Mouse (Mus musculus) forebrain, embryonic 16.5 days (tissue): Measurements from ENCODE around the gene Dennd1a. TPM values are rescaled to one million over a fixed set of nuclear protein-coding genes. Genes with fewer than 3 reads are reported as not detected.

Source experiments
- ATAC-seq: fragments of 200-750 bp; cut with Nextera tagmentation; 2 replicates; pipeline ENCODE4 v1.8.0; 2017; ENCODE audit warnings: mild to moderate bottlenecking, moderate library complexity
- H3K27ac ChIP-seq: fragments of 300-500 bp; sonication (generic); 2 replicates; pipeline ENCODE4 v1.5.1; 2014; ENCODE audit warnings: low read length, control low read depth
- H3K27me3 ChIP-seq: fragments of 300-500 bp; sonication (generic); replicated peaks from 2 replicates; pipeline ENCODE4 v1.6.1; 2014; ENCODE audit warnings: low read length; ENCODE audit not compliant: control insufficient read depth, insufficient read depth
- H3K36me3 ChIP-seq: fragments of 300-500 bp; sonication (generic); 2 replicates; pipeline ENCODE4 v1.6.1; 2014; ENCODE audit not compliant: control insufficient read depth, insufficient read depth
- H3K4me1 ChIP-seq: fragments of 300-500 bp; sonication (generic); replicated peaks from 2 replicates; pipeline ENCODE4 v1.6.1; 2014; ENCODE audit warnings: low read length; ENCODE audit not compliant: control insufficient read depth, insufficient read depth
- H3K4me2 ChIP-seq: fragments of 300-500 bp; sonication (generic); 2 replicates; pipeline ENCODE4 v1.6.1; 2014; ENCODE audit warnings: mild to moderate bottlenecking, low read length, control low read depth
- H3K4me3 ChIP-seq: fragments of 300-500 bp; sonication (generic); replicated peaks from 2 replicates; pipeline ENCODE4 v1.5.1; 2014; ENCODE audit warnings: mild to moderate bottlenecking, low read length, control low read depth
- H3K9ac ChIP-seq: fragments of 300-500 bp; sonication (generic); replicated peaks from 2 replicates; pipeline ENCODE4 v1.6.1; 2014; ENCODE audit warnings: low read depth, low read length, control low read depth
- H3K9me3 ChIP-seq: fragments of 300-500 bp; sonication (generic); 2 replicates; pipeline ENCODE4 v1.6.1; 2016; ENCODE audit warnings: low read length; ENCODE audit not compliant: control insufficient read depth
- WGBS: fragments of 180-500 bp; shearing (Covaris S2); extraction: QIAGEN DNeasy Blood & Tissue Kit; methylation state at CpG from one replicate; pipeline ENCODE4 v1.1.7; 2014; 5-methylcytosine and 5-hydroxymethylcytosine counted together
- polyA plus RNA-seq: library from polyadenylated mRNA; unstranded; fragments of >200 nt; fragmentation: Nextera tagmentation; extraction: Ambion mirVana; gene quantifications from 2 replicates; pipeline ENCODE4 v1.2.1, GENCODE M21; 2015

Dennd1a gene
- polyA plus RNA-seq, 1 experiment from 2014 or later, result 19.5 TPM

DNA sequence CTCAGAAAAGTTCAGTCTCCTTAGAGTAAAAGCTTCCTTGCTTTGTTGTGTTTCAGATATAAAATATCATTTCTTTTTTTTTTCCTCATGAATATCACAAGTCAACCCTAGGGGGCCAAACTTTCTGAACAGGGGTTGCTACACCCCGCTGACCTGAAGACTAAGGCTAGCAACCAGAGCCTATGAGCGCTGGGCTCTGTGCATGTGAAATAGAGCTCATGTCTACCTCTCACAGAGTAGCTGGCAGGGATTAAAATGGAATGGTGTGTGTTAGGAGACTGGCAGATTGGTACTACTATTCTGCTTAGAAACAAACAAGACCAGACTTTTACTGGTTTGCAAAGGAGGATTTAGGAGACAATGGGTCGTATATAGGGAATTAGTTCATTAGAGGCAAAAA lies 258.9 kb downstream of the Dennd1a start:
- no peak overlapping the region for H3K9ac ChIP-seq
- H3K4me2 ChIP-seq, result no peak overlapping the region
- ATAC-seq, result no peak
- H3K27ac ChIP-seq, result no peak overlapping the region
- no peak overlapping the region for H3K4me3 ChIP-seq
- no peaks in the 10 kb centered on the region for H3K36me3 ChIP-seq
- no peaks in the 10 kb centered on the region for H3K9me3 ChIP-seq
- 0 out of 2 replicates have a peak, but pooled peaks cover 8% of the 10 kb centered on the region for H3K4me1 ChIP-seq
- WGBS, result 57% methylated on average over 3 of the region's 3 CpGs
- H3K27me3 ChIP-seq, result no peaks in the 10 kb centered on the region

DNA sequence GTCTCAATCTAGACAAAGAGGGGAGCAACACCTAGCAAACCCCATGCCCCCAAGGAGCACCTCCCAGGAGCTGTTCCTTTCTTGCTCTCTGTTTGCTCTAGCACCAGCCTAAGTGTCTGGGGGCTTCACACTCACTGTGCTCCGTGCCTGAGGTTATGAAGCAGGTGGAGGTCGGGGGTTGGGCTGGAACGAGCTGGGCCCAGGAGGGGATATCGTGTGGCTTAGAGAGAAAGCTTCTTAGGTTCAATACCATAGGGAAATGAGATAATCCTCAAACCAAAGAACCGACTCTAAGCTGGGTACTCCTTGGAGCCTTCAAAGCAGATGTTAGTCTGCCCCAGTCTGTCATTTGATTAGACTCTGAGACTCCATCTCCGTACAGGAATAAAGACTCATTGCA lies 261.6 kb downstream of the Dennd1a start:
- Histone ChIP-seq H3K4me3 (no peak overlapping the region), H3K4me1 (peaks cover 11% of the 10 kb centered on the region; the same call in 1 of the 2 replicates), H3K27ac (no peak overlapping the region), H3K4me2 (no peak overlapping the region), H3K27me3 (no peaks in the 10 kb centered on the region), H3K9ac (no peak overlapping the region), H3K9me3 (no peaks in the 10 kb centered on the region), H3K36me3 (no peaks in the 10 kb centered on the region)
- WGBS, result 13% methylated on average over 6 of the region's 6 CpGs
- ATAC-seq, result no peak

DNA sequence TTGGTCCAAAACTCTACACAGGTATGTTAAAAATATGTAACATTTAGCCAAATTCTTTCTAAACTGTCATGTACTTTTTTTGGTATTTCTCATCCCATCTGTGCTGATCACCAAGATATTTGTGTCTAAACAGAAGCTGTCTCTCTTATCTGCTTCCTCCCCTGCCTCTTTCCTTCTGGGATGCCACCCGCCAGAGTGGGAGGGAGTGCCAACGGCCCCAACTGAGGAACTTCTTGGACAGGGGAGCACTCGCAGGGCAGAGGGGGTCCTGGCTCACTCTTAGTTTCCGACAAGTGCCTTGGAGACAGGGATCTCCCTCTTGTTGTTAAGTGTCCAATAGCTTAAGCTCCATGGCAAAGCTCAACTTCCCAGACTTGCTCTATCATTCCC lies 263.5 kb downstream of the Dennd1a start:
- Histone ChIP-seq H3K36me3 (no peaks in the 10 kb centered on the region), H3K27ac (peak overlapping the region; percentile 7; the same call in 1 of the 2 replicates), H3K9ac (no peak overlapping the region), H3K27me3 (no peaks in the 10 kb centered on the region), H3K4me3 (no peak overlapping the region), H3K9me3 (no peaks in the 10 kb centered on the region), H3K4me2 (no peak overlapping the region), H3K4me1 (peaks cover 11% of the 10 kb centered on the region; the same call in 1 of the 2 replicates)
- 65% methylated on average over 4 of the region's 4 CpGs for WGBS
- peak; percentile 81 for ATAC-seq

DNA sequence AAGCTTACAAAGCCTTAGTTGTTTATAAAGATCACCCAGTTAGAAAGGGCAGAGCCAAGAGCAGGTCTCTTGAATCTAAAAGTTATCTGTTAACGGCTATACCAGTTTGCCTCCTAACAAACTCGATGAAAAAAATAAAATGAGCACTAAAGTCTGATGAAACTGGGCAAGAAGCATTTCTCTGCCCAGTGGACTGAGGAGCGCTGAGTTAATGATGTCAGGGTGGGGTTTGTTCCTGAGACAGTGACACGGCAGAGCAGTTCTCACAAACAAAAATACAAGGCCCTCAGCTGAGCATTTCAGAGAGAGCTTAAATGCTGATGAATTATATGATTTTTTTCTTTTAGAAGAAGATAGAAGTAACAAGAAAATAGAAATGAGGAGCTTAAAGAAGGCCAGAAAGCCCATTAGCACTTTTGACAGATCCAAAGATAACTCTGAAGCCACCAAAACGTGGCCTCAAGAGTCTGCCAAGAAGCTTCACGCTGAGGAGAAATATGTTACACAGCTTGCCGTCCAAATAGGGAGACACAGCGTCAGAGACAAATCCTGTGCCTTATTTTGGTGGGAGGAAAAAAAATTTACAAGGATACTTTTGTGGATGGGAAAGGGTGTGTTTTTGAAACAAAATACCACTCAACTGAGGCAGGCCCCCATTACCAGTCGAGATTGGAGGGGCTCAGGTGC lies 264.0 kb downstream of the Dennd1a start:
- H3K9me3 ChIP-seq, result no peaks in the 10 kb centered on the region
- no peak overlapping the region for H3K9ac ChIP-seq
- peak overlapping the region; percentile 7; the same call in 1 of the 2 replicates for H3K27ac ChIP-seq
- H3K4me2 ChIP-seq, result no peak overlapping the region
- no peaks in the 10 kb centered on the region for H3K27me3 ChIP-seq
- no peak overlapping the region for H3K4me3 ChIP-seq
- H3K4me1 ChIP-seq, result peaks cover 11% of the 10 kb centered on the region; the same call in 1 of the 2 replicates
- no peaks in the 10 kb centered on the region for H3K36me3 ChIP-seq
- peak; percentile 84 for ATAC-seq
- WGBS, result 53% methylated on average over 9 of the region's 9 CpGs

DNA sequence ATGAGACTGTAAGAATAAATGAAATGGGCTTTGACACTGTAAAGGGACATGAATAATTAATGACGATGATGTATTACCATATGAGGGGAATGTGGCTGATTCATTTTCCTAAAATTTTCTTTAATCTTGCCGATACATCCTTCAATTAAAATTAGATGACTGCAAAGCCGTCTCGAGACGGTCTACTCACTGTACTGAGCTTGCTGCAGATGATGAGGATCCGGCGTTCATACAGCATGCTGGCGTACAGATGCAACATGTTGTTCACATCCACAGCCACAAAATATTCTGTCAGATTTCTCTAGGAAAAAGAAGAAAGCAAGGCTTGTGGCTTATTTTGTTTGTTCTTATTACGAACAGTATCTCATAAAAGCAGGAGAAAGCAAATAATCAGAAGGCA lies 266.0 kb downstream of the Dennd1a start:
- Histone ChIP-seq H3K27me3 (no peaks in the 10 kb centered on the region), H3K4me1 (peaks cover 11% of the 10 kb centered on the region; the same call in 1 of the 2 replicates), H3K9ac (no peak overlapping the region), H3K4me3 (no peak overlapping the region), H3K27ac (no peak overlapping the region), H3K36me3 (no peaks in the 10 kb centered on the region), H3K4me2 (no peak overlapping the region), H3K9me3 (no peaks in the 10 kb centered on the region)
- 85% methylated on average over 9 of the region's 9 CpGs for WGBS
- ATAC-seq, result no peak

DNA sequence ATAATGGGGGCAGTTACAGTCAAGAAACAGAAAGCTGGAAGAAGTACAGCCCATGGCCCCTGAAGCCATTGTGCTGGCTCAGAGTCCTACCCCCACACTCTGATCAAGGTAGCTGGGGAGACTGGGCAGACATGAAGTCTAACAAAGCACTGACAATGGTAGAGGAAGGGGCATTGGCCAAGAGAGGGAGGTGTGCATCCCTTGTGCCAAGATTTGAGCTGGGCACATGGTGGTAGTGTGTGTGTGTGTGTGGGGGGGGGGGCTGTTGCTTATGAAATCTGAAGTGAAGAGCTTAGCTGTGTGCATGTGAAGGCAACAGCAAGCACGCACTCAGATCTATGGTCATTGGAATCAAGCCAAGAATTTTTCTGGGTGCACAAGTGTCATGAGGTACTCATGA lies 272.5 kb downstream of the Dennd1a start:
- no peak overlapping the region for H3K4me3 ChIP-seq
- H3K9ac ChIP-seq, result no peak overlapping the region
- H3K4me1 ChIP-seq, result peaks cover 14% of the 10 kb centered on the region
- H3K27ac ChIP-seq, result peak overlapping the region; percentile 37
- no peaks in the 10 kb centered on the region for H3K36me3 ChIP-seq
- no peaks in the 10 kb centered on the region for H3K9me3 ChIP-seq
- no peak overlapping the region for H3K4me2 ChIP-seq
- 57% methylated on average over 1 of the region's 1 CpGs for WGBS
- no peaks in the 10 kb centered on the region for H3K27me3 ChIP-seq
- peak; percentile 57 for ATAC-seq

DNA sequence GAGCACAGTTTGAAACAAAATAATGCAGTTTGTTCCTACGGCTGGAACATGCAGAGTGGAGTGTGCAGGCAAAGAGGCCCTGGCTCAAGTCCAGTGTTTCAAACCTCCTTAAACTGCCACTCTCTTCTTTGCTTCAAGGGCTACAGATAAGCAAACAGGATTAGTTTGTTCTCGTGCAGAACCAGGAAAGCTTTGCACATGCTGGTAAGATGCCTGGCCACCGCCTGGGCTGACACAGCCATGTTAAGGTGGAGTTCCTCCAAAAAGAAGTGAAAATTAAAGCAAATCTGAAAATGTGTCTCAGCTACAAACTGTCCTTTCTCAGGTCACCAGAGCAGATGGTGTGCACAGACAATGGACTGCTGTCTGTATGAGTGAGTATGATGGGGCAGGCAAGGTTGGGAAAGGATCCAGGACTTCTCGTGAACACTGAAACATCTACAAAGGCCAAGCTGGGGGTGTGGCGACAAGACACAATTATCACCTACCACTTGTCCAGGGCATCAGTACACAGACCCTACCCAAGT lies 273.3 kb downstream of the Dennd1a start:
- Histone ChIP-seq H3K27ac (peak overlapping the region; percentile 82), H3K9ac (no peak overlapping the region), H3K36me3 (no peaks in the 10 kb centered on the region), H3K4me2 (peak overlapping the region; percentile 25; the same call in 1 of the 2 replicates), H3K27me3 (no peaks in the 10 kb centered on the region), H3K4me1 (peaks cover 18% of the 10 kb centered on the region), H3K4me3 (no peak overlapping the region), H3K9me3 (no peaks in the 10 kb centered on the region)
- 8% methylated on average over 5 of the region's 5 CpGs for WGBS
- peak; percentile 88 for ATAC-seq

DNA sequence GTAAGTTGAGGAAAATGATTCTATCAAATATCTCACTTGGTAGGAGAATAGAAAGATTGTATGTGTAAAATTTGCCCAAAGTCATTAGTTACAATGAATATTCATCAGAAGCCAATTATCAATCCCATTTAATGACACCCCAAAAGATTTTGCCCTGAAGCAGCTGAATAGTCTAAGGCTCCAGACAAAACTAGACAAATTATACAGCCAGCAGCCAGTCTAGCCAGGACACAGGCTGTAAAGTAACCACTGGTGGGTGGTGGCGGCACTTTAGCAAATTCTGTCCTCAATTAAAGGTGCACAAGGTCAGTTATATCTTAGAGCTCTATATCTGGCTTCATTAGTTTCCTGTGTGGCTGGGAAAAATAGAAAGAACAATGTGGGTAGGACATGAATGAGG lies 280.0 kb downstream of the Dennd1a start:
- no peaks in the 10 kb centered on the region for H3K27me3 ChIP-seq
- peaks cover 11% of the 10 kb centered on the region; the same call in 1 of the 2 replicates for H3K4me1 ChIP-seq
- H3K27ac ChIP-seq, result no peak overlapping the region
- no peak overlapping the region for H3K9ac ChIP-seq
- H3K9me3 ChIP-seq, result no peaks in the 10 kb centered on the region
- no peak overlapping the region for H3K4me2 ChIP-seq
- WGBS, result 35% methylated on average over 1 of the region's 1 CpGs
- ATAC-seq, result peak; percentile 52; the same call in 1 of the 2 replicates
- no peak overlapping the region for H3K4me3 ChIP-seq
- no peaks in the 10 kb centered on the region for H3K36me3 ChIP-seq

DNA sequence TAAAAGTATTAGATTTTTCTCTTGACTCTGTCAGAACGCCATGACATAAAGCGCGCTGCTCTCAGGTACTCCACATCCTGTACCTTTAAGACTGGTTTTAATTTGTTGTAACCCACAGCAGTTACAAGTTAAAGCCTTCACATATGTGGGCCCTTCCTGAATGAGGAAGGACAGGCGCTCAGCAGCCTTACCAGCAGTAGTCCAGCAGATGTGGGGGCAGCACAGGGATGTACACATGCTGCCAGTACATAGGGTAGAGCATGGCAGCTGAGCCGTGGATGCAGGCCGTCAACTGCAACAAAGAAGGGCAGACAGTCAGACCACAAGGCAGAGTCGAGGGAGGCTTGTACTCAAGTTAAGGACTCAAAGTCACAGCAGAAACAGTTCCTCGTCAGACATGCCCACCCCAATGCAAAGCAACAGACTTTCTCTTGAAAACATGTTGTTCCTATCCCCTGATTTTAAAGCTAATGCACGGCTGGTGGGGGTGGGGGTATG lies 284.0 kb downstream of the Dennd1a start:
- H3K4me1 ChIP-seq, result 0 out of 2 replicates have a peak, but pooled peaks cover 5% of the 10 kb centered on the region
- no peak overlapping the region for H3K4me3 ChIP-seq
- no peak for ATAC-seq
- no peaks in the 10 kb centered on the region for H3K27me3 ChIP-seq
- 68% methylated on average over 9 of the region's 9 CpGs for WGBS
- H3K36me3 ChIP-seq, result no peaks in the 10 kb centered on the region
- H3K4me2 ChIP-seq, result no peak overlapping the region
- no peak overlapping the region for H3K27ac ChIP-seq
- H3K9me3 ChIP-seq, result no peaks in the 10 kb centered on the region
- H3K9ac ChIP-seq, result no peak overlapping the region
